Mouse (Mus musculus): ENCODE measurements around the gene Siglecg. TPM values are rescaled to one million over a fixed set of nuclear protein-coding genes. Genes with fewer than 3 reads are reported as not detected.

Gene Siglecg
- total RNA-seq, 1 experiment from 2014 or later = 3.0 TPM

DNA sequence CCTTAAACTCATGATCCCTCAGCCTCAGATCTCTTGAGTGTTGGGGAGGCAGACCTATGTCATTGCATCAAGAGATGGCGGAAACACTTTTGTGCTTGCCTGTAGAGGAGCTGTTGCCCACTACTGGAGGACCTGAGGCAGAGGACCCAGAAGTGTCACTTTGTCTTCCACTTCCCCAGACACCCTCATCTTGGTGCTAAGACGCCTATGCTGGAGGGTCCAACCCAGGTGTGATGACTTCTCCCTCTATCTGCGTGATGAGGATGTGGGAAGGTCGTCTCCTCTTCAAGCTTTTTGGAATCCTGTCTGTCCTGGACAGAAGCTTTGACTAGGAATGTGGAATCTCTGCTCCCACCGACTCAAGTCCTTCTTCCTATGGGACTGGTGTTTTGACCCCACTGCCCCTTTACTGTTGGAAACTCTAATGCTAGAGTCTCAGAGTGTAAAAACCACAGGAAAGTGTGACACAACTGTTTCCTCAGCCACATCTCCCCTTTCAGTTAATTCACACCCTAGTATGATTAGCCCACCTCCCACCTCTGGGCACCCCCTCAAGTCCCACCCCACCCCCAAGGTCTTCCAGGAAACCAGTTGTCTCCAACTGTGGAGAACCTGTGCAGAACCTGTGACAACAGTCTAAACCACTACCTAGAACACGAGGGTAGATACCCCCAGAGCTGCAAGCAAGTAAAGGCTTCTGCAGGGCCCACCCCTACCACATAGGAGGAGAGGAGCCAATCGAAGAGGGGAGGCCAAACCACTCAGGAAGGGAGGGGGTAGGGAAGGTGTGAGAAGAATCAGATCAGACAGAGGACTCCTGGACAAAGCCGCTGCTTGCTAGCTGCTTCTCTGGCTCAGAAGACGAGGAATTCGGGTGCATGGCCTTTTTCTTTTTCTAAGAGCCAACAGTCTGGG, 28.6 kb downstream of the Siglecg start, which contains the start of gene Nkg7:
TSS of gene Nkg7 (plus strand) at position 733 of the 915 bp plus-strand sequence.
- ATAC-seq (replicated peaks in 1 of 2; ENCODE audit: insufficient read depth in 1 of 2, low FRiP score in 2 of 2, low TSS enrichment in 1 of 2, low read depth in 1 of 2, poor library complexity in 2 of 2, severe bottlenecking in 2 of 2) = peak; percentile 55 to 60; a peak in 3 of 4 replicates

GRCm38 (mm10) chr7:43438611-43439010, 30.6 kb downstream of the Siglecg start:
- ATAC-seq (replicated peaks in 1 of 2; ENCODE audit: insufficient read depth in 1 of 2, low FRiP score in 2 of 2, low TSS enrichment in 1 of 2, low read depth in 1 of 2, poor library complexity in 2 of 2, severe bottlenecking in 2 of 2) = peak; percentile 9 to 27

DNA sequence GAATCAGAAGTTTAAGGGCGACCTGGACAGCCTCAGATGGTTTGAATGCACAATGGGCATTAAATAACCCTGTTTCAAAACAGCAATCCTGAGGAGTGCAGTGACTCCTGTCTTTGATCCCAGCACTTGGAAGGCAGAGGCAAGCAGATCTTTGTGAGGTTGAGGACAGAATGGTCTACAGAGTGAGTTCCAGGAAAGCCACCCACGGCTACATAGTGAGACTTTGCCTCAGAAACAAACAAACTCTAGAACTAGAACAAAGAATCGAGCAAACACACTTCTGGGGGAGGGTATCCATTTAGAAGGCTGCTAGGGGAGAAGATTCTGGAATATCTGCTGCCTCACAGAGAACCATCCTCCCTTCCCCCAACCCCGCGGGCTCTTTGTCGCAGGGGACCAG, 32.5 kb downstream of the Siglecg start, which contains the start of gene Cldnd2:
TSS of gene Cldnd2 (plus strand) at position 301 of the 400 bp plus-strand sequence.
- no peak for ATAC-seq (replicated peaks in 1 of 2; ENCODE audit: insufficient read depth in 1 of 2, low FRiP score in 2 of 2, low TSS enrichment in 1 of 2, low read depth in 1 of 2, poor library complexity in 2 of 2, severe bottlenecking in 2 of 2)

GRCm38 (mm10) chr7:43441071-43441470, 33.1 kb downstream of the Siglecg start:
- ATAC-seq (replicated peaks in 1 of 2; ENCODE audit: insufficient read depth in 1 of 2, low FRiP score in 2 of 2, low TSS enrichment in 1 of 2, low read depth in 1 of 2, poor library complexity in 2 of 2, severe bottlenecking in 2 of 2) = no peak

GRCm38 (mm10) chr7:43442684-43443083, 34.7 kb downstream of the Siglecg start:
- ATAC-seq (replicated peaks in 1 of 2; ENCODE audit: insufficient read depth in 1 of 2, low FRiP score in 2 of 2, low TSS enrichment in 1 of 2, low read depth in 1 of 2, poor library complexity in 2 of 2, severe bottlenecking in 2 of 2) = no peak

- peak; percentile 73 to 75 for ATAC-seq (replicated peaks in 1 of 2; ENCODE audit: insufficient read depth in 1 of 2, low FRiP score in 2 of 2, low TSS enrichment in 1 of 2, low read depth in 1 of 2, poor library complexity in 2 of 2, severe bottlenecking in 2 of 2)
Observed at GRCm38 (mm10) chr7:43443126-43443916, 35.3 kb downstream of the Siglecg start.

DNA sequence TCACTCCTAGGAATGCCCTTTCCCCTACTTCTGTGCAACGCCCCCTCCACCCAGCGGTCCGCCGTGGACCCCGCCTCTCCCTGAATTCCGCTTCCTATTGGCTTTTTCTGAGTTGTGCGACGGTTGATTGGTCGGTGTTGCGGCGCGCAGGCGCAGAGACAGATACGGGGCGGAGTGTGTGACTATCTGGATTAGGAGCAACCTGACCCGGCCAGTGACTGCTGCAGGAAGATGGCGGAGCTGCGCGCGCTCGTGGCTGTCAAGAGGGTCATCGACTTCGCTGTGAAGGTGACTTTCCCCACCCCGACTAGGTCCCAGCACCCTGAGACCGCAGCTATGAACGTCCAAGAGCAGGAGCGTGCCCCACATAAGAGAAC, 35.9 kb downstream of the Siglecg start, which contains the start of the genes Etfb and Gm45233:
TSS of gene Etfb (plus strand) at position 167 of the 377 bp plus-strand sequence.
TSS of gene Gm45233 (plus strand) at position 212 of the 377 bp plus-strand sequence.
- peak; percentile 84 to 86 for ATAC-seq (replicated peaks in 1 of 2; ENCODE audit: insufficient read depth in 1 of 2, low FRiP score in 2 of 2, low TSS enrichment in 1 of 2, low read depth in 1 of 2, poor library complexity in 2 of 2, severe bottlenecking in 2 of 2)

GRCm38 (mm10) chr7:43447801-43448200, 39.8 kb downstream of the Siglecg start:
- ATAC-seq (replicated peaks in 1 of 2; ENCODE audit: insufficient read depth in 1 of 2, low FRiP score in 2 of 2, low TSS enrichment in 1 of 2, low read depth in 1 of 2, poor library complexity in 2 of 2, severe bottlenecking in 2 of 2) = no peak

GRCm38 (mm10) chr7:43448246-43448645, 40.2 kb downstream of the Siglecg start:
- ATAC-seq (replicated peaks in 1 of 2; ENCODE audit: insufficient read depth in 1 of 2, low FRiP score in 2 of 2, low TSS enrichment in 1 of 2, low read depth in 1 of 2, poor library complexity in 2 of 2, severe bottlenecking in 2 of 2) = no peak

DNA sequence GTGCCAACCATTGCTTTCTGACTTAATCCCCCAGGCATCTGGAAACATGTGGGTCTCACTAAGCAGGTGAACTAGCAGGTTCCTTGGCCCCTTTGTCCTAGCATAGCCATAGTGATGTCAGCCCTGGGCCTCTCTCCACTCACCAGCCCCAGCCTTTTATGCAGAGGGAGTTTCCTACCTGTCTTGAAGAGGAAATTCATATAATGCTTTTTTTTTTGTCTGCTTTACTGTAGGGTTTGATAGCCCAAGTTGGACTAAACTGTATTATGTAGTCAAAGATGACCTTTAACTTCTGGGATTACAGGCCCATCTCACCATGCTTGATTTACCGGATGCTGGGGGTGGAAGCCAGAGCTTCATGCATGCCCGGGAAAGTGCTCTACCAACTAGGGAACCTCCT, 41.8 kb downstream of the Siglecg start:
- no peak for ATAC-seq (replicated peaks in 1 of 2; ENCODE audit: insufficient read depth in 1 of 2, low FRiP score in 2 of 2, low TSS enrichment in 1 of 2, low read depth in 1 of 2, poor library complexity in 2 of 2, severe bottlenecking in 2 of 2)

GRCm38 (mm10) chr7:43451726-43452125, 43.7 kb downstream of the Siglecg start:
- ATAC-seq (replicated peaks in 1 of 2; ENCODE audit: insufficient read depth in 1 of 2, low FRiP score in 2 of 2, low TSS enrichment in 1 of 2, low read depth in 1 of 2, poor library complexity in 2 of 2, severe bottlenecking in 2 of 2) = no peak

GRCm38 (mm10) chr7:43452609-43453008, 44.6 kb downstream of the Siglecg start:
- ATAC-seq (replicated peaks in 1 of 2; ENCODE audit: insufficient read depth in 1 of 2, low FRiP score in 2 of 2, low TSS enrichment in 1 of 2, low read depth in 1 of 2, poor library complexity in 2 of 2, severe bottlenecking in 2 of 2) = peak; percentile 90 to 92

DNA sequence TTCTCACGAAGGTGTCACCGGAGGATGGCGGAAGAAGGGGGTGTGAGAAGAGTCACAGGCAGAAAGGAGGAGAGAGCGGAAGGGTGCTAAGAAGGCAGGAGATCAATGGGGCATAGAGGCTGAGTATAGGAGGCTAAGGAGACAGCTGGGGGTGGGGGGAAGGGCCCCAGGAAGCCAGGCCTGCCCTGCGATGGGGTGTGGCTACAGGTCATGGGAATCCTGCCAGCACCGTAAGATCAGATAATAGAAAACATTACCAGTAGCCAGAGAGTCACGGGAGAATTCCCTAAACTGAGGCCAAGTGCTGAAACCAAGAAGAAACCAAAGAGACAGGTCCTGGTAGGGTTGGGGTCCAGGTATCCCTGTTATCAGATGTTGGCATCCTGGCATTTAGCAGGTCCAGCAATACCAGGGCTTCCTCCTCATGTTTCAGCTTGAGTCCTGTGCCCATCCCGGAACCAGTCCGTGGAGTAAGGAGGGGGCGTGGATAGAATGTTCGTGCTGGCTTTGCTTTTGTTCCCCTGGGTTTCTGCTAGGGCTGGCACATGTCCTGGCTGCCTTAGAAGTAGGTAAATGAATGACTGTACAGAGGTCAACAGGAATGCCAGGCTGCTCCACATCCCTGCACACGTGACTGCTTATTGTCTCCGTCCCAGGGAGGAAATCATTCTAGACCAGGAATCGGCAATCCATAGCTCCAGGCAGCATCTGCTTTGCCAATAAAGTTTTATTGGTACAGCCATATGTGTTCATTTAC, 45.8 kb downstream of the Siglecg start:
- ATAC-seq (replicated peaks in 1 of 2; ENCODE audit: insufficient read depth in 1 of 2, low FRiP score in 2 of 2, low TSS enrichment in 1 of 2, low read depth in 1 of 2, poor library complexity in 2 of 2, severe bottlenecking in 2 of 2) = no peak

DNA sequence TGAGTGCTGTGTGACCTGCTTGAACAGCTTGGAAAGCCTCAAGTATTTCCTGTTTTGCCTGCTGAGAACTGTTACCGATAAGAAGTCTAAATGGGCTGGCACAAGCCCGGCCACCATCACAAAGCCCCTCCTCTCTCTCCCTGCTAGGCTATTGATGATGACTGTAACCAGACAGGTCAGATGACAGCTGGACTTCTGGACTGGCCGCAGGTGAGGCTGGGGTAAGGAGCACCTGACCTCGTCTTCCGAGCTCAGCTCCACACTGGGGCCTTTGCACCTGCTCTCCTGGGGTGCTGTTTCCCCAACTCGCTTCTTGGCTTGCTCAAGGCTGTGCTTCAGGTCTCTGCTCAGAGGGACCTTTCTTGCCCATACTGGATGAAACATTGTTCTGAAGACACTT, 46.4 kb downstream of the Siglecg start:
- no peak for ATAC-seq (replicated peaks in 1 of 2; ENCODE audit: insufficient read depth in 1 of 2, low FRiP score in 2 of 2, low TSS enrichment in 1 of 2, low read depth in 1 of 2, poor library complexity in 2 of 2, severe bottlenecking in 2 of 2)

GRCm38 (mm10) chr7:43462851-43463250, 54.8 kb downstream of the Siglecg start, which contains the start of gene Vsig10l:
Vsig10l (plus strand) TSS chr7:43463151.
- ATAC-seq (replicated peaks in 1 of 2; ENCODE audit: insufficient read depth in 1 of 2, low FRiP score in 2 of 2, low TSS enrichment in 1 of 2, low read depth in 1 of 2, poor library complexity in 2 of 2, severe bottlenecking in 2 of 2) = no peak

DNA sequence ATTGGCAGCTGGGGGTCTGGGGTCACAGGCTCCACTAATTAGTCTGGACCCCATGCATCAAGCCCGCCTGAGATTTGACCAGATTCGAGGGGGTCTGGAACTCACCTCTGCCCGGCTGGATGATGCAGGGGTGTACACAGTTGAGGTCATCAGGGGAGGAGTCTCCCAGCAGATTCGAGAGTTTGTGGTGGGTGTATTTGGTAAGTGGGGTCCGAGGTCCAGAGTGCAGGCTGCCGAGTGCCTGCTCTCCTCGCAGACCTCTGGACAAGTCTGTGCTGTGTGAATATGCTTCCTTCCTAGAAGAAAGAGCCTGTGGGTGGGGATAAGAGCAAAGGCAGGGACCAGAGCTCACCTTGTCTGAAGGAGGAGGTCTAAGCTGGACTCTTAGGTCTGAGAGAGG, 56.0 kb downstream of the Siglecg start:
- ATAC-seq (replicated peaks in 1 of 2; ENCODE audit: insufficient read depth in 1 of 2, low FRiP score in 2 of 2, low TSS enrichment in 1 of 2, low read depth in 1 of 2, poor library complexity in 2 of 2, severe bottlenecking in 2 of 2) = no peak

DNA sequence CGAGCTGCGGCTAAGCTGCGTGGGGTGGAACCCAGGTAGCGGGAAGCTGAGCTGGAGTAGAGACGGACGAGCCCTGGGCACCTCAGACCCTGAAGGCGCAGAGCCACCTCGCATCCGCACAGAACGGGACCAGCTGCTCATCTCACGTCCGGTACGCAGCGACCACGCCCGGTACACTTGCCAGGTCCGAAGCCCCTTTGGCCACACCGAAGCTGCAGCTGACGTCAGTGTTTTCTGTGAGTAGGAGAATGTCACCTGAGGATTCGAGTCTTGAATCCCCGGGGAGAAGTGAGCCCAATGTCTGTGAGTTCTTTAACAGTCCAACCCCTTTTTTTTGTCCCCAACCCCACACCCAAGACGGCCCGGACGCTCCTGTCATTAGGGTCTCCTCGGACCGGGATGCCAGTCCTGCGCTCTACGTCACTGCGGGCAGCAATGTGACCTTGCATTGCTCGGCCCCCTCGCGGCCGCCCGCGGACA, 56.9 kb downstream of the Siglecg start:
- ATAC-seq (replicated peaks in 1 of 2; ENCODE audit: insufficient read depth in 1 of 2, low FRiP score in 2 of 2, low TSS enrichment in 1 of 2, low read depth in 1 of 2, poor library complexity in 2 of 2, severe bottlenecking in 2 of 2) = peak in 1 of 2 experiments; percentile 3; a peak in 1 of 4 replicates

Measured in hematopoietic stem cell, adult 5-6 weeks (primary cell).